Mouse (Mus musculus) midbrain, embryonic 11.5 days (tissue): ENCODE results near the gene Clec2d. TPM values are rescaled to one million over a fixed set of nuclear protein-coding genes. Genes with fewer than 3 reads are reported as not detected.
A peak's percentile ranks its signal among the peaks of the same experiment; 100 is the strongest.

Source experiments
- ATAC-seq: fragments of 200-750 bp; cut with Nextera tagmentation; 2 replicates; pipeline ENCODE4 v1.8.0; 2017; ENCODE audit warnings: moderate TSS enrichment, moderate library complexity; ENCODE audit not compliant: low FRiP score
- DNase-seq: peaks from one replicate; pipeline ENCODE4 v3.0.0; 2015; ENCODE audit warnings: low spot score; ENCODE audit errors: missing footprints
- H3K27ac ChIP-seq: fragments of 300-500 bp; sonication (generic); 2 replicates; pipeline ENCODE4 v1.5.1; 2014; ENCODE audit warnings: low read depth, low read length
- H3K27me3 ChIP-seq: fragments of 300-500 bp; sonication (generic); 2 replicates; pipeline ENCODE4 v1.6.1; 2014; ENCODE audit warnings: mild to moderate bottlenecking, low read length, moderate library complexity, mixed read lengths; ENCODE audit not compliant: control insufficient read depth, insufficient read depth
- H3K36me3 ChIP-seq: fragments of 300-500 bp; sonication (generic); 2 replicates; pipeline ENCODE4 v1.6.1; 2014; ENCODE audit warnings: mild to moderate bottlenecking, low read length, moderate library complexity, mixed read lengths; ENCODE audit not compliant: control insufficient read depth, insufficient read depth
- H3K4me1 ChIP-seq: fragments of 300-500 bp; sonication (generic); 2 replicates; pipeline ENCODE4 v1.6.1; 2014; ENCODE audit warnings: low read length; ENCODE audit not compliant: control insufficient read depth, insufficient read depth
- H3K4me2 ChIP-seq: fragments of 300-500 bp; sonication (generic); 2 replicates; pipeline ENCODE4 v1.6.1; 2014; ENCODE audit warnings: mild to moderate bottlenecking, moderate library complexity
- H3K4me3 ChIP-seq: fragments of 300-500 bp; sonication (generic); 2 replicates; pipeline ENCODE4 v1.5.1; 2014; ENCODE audit warnings: low read depth, low read length
- H3K9ac ChIP-seq: fragments of 300-500 bp; sonication (generic); 2 replicates; pipeline ENCODE4 v1.6.1; 2014; ENCODE audit warnings: low read length
- H3K9me3 ChIP-seq: fragments of 300-500 bp; sonication (generic); 2 replicates; pipeline ENCODE4 v1.6.1; 2016; ENCODE audit warnings: low read length; ENCODE audit not compliant: control insufficient read depth
- WGBS: fragments of 180-500 bp; shearing (Covaris S2); extraction: QIAGEN DNeasy Blood & Tissue Kit; methylation state at CpG from one replicate; pipeline ENCODE4 v1.1.7; 2014; 5-methylcytosine and 5-hydroxymethylcytosine counted together
- polyA plus RNA-seq: library from polyadenylated mRNA; unstranded; fragments of >200 nt; fragmentation: Nextera tagmentation; extraction: Ambion mirVana; gene quantifications from 2 replicates; pipeline ENCODE4 v1.2.1, GENCODE M21; 2014

The Clec2d gene
- polyA plus RNA-seq, result not detected in 2 replicates

DNA sequence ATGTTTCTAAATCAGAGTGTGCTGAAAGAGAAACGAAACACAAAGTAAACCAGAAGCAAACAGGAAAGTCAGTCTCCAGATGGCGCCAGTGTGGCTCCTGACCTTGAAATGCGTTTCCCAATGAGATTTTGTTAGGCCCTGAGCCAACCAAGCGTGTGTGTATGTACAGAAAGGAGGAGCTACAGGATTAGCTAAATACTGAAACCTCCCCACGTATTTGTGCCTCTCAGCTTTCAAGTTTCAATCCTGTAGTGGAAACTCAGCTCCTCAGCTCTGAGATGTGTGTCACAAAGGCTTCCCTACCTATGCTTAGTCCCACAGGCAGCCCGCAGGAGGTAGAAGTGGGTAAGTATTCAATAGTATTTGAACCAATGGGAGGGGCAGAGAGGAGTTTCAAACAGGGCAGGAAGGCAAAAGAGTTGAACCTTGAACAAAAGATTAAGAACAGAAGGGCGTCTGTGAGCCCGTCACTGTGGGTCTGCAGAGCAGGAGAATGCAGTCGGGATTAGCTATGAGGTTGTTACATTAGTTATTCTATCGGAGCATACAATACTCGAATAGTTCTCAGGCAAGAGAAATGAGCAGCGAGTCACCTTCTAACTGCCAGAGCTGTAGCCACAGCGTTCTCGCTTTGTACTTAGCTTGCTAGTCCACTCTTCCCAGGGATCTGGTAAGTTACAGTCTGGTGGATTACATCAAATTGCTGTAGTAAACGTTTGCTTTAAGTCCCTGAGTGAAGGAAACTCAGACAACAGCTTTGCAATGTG, at the start of gene Clec2d:
Clec2d (plus strand) TSS at position 213 of the 767 bp plus-strand sequence.
- Histone ChIP-seq H3K9me3 (no peaks in the 10 kb centered on the region), H3K9ac (peak within 1 kb of the TSS; percentile 62), H3K4me1 (peaks cover 3% of the 10 kb centered on the region; the same call in 1 of the 2 replicates), H3K27me3 (no peaks in the 10 kb centered on the region), H3K27ac (peak within 1 kb of the TSS; percentile 66), H3K4me2 (peak within 1 kb of the TSS; percentile 33), H3K36me3 (no peaks in the 10 kb centered on the region), H3K4me3 (peak within 1 kb of the TSS; percentile 21)
- ATAC-seq (peak; percentile 91), DNase-seq (peak; percentile 97)
- WGBS, result 2% methylated on average over 15 of the region's 15 CpGs

DNA sequence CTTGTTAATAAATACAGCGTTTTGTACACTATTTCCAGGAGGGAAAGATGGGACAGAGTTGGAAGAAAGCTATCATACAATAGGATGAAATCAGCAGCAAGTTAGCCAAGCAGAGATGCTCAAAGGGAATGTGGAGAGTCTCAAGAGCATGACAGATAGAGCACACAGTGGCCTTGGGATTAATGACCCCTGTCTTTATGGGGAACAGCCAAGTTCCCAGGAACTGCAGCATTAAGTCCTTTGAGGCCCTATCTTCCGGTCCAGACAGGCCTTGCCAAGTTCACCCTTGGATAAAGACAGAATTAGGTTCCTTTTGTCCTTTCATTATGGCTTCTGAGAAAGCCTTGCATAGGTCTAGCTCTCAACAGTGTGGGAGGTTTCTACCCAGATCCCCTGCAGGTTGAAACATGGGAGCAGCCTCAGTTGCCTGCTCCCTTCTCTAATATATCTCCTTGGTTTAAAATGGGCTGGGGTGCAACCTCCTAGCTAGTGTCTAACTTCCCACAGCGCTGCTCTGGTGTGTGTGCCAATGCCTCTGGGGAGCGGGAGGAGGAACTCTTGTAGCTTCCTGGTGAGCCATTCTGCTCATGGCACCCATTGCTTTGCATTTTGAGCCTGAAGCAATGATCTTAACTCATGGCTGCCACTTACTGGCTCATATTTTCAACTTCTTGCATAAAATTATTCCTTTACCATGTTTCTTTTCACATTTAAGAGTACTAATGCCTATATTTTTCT, 47.6 kb upstream of the Clec2d start:
- Histone ChIP-seq H3K9ac (no peak overlapping the region), H3K4me3 (no peak overlapping the region), H3K4me1 (no peaks in the 10 kb centered on the region), H3K36me3 (no peaks in the 10 kb centered on the region), H3K27ac (no peak overlapping the region), H3K4me2 (no peak overlapping the region), H3K9me3 (no peaks in the 10 kb centered on the region), H3K27me3 (no peaks in the 10 kb centered on the region)
- WGBS, result 81% methylated on average over 4 of the region's 4 CpGs
- DNase-seq (no peak), ATAC-seq (no peak)

DNA sequence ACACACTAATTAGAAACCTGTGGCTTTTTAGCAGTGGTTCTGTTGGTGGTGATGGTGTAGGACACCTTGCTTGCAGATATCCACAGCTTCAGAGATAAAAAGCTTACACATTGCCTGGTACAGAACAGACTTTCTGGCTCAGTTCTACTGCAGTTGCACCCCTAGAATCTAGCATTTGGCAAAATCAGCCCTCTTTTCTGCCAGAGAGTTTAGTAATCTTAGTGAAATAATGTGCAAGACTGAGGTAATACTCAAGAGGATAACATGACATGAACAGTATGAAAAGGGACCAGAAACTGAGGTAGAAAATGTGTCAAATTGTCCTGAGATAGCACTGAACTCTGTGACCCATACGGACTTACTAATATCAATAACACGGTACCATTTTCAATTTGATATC, 33.6 kb upstream of the Clec2d start:
- H3K4me1 ChIP-seq, result no peaks in the 10 kb centered on the region
- ATAC-seq (no peak), DNase-seq (no peak)
- H3K4me3 ChIP-seq, result no peak overlapping the region
- no peaks in the 10 kb centered on the region for H3K9me3 ChIP-seq
- H3K9ac ChIP-seq, result no peak overlapping the region
- H3K36me3 ChIP-seq, result no peaks in the 10 kb centered on the region
- 95% methylated on average over 2 of the region's 2 CpGs for WGBS
- no peak overlapping the region for H3K4me2 ChIP-seq
- no peaks in the 10 kb centered on the region for H3K27me3 ChIP-seq
- H3K27ac ChIP-seq, result no peak overlapping the region

DNA sequence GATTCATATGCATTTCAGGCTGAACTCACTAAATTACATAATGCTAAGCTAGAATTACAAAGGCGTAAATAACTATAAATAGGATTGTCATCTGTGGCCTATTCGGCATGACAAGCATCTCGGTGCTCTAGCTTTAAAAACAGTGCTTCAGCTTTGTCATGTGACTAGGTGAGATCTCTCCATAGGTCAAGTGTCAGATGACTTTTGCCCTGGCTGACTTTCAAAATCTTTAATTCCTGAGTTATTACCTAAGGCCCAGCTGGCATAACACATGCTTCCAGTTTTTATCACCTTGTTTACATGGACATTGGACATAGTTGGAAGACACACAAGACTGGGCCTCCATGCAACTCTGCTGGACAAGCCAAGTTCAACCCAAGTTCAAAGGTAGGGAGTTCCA, 20.3 kb upstream of the Clec2d start:
- H3K36me3 ChIP-seq, result no peaks in the 10 kb centered on the region
- no peak for DNase-seq
- no peaks in the 10 kb centered on the region for H3K4me1 ChIP-seq
- no peak overlapping the region for H3K4me3 ChIP-seq
- H3K9ac ChIP-seq, result no peak overlapping the region
- H3K4me2 ChIP-seq, result no peak overlapping the region
- H3K9me3 ChIP-seq, result no peaks in the 10 kb centered on the region
- WGBS, result 91% methylated on average over 3 of the region's 3 CpGs
- H3K27ac ChIP-seq, result no peak overlapping the region
- no peak for ATAC-seq
- no peaks in the 10 kb centered on the region for H3K27me3 ChIP-seq

DNA sequence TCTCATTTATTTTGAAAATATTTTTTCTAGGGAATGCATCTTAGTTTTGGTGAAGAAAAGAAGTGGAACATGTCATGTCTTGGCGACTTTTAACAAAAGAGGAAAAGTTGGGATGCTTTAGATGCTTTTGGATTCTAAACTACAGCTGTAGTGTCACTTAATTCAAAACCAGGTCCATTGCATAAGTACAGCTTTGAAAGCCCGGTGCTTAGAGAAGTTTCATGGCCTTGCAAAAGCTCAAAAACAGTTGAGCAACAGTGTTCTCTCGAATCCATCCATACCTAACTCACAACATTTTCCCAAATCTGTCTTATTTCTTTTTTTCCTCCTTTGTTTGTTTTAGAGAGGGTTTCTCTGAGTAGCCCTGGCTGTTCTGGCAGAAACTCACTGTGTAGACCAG, 19.3 kb upstream of the Clec2d start:
- peak; percentile 21 for DNase-seq
- H3K4me1 ChIP-seq, result no peaks in the 10 kb centered on the region
- WGBS, result 92% methylated on average over 3 of the region's 3 CpGs

DNA sequence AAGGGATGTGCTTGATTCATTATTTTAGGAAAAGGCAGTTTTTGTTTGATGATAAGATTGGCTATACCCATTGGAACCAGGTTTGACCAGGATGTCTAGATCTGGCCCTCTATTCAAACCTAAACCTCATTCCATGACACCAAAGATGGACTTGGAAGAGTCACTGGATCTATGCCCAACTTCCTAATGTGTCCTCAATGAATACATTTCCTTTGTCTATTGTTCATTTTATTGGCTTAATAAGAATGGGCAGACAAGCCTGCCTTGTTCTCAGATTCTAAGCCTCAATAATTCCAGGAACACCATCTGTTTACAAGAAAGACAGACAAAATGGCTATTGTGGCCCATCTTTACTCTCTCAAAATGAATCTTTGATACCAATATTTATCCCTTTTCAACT, 18.5 kb upstream of the Clec2d start:
- Histone ChIP-seq H3K4me1 (no peaks in the 10 kb centered on the region), H3K27ac (no peak overlapping the region), H3K4me3 (no peak overlapping the region), H3K4me2 (no peak overlapping the region), H3K9ac (no peak overlapping the region), H3K9me3 (no peaks in the 10 kb centered on the region), H3K27me3 (no peaks in the 10 kb centered on the region), H3K36me3 (no peaks in the 10 kb centered on the region)
- ATAC-seq (no peak), DNase-seq (no peak)

More for the DNA sequence above, 19.3 kb upstream of the Clec2d start:
- H3K4me3 ChIP-seq, result no peak overlapping the region
- ATAC-seq, result no peak
- H3K4me2 ChIP-seq, result no peak overlapping the region
- H3K9me3 ChIP-seq, result no peaks in the 10 kb centered on the region
- no peak overlapping the region for H3K9ac ChIP-seq
- no peaks in the 10 kb centered on the region for H3K27me3 ChIP-seq
- H3K27ac ChIP-seq, result no peak overlapping the region
- no peaks in the 10 kb centered on the region for H3K36me3 ChIP-seq

DNA sequence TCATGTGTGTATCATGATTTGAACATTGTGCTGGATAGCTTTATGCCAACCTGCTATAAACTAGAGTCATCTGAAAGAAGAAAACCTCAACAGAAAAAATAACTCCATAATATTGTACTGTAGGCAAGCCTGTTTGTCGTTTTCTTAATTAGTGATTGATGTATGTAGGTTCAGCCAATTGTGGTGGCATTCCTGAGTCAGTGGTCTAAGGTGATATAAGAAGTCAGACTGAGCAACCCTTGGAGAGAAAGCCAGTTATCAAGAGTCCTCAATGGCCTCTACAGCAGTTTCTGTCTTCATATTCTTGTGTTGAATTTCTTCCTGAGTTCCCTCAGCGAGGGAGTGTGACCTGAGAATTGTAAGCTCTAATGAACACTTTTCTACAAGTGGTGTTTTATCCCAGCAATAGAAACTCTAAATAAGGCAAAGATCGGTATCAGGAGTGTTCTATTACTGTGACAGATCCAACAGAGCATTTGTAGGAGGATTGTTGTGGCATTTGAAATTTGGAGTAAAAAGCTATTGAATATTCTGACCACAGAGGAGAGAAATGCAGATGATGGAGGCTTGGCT, 17.7 kb upstream of the Clec2d start:
- H3K4me1 ChIP-seq, result no peaks in the 10 kb centered on the region
- no peaks in the 10 kb centered on the region for H3K36me3 ChIP-seq
- no peaks in the 10 kb centered on the region for H3K27me3 ChIP-seq
- no peaks in the 10 kb centered on the region for H3K9me3 ChIP-seq
- ATAC-seq, result no peak
- DNase-seq, result no peak
- no peak overlapping the region for H3K9ac ChIP-seq
- H3K4me2 ChIP-seq, result no peak overlapping the region
- no peak overlapping the region for H3K4me3 ChIP-seq
- H3K27ac ChIP-seq, result no peak overlapping the region
- WGBS, result 83% methylated on average over 3 of the region's 3 CpGs

DNA sequence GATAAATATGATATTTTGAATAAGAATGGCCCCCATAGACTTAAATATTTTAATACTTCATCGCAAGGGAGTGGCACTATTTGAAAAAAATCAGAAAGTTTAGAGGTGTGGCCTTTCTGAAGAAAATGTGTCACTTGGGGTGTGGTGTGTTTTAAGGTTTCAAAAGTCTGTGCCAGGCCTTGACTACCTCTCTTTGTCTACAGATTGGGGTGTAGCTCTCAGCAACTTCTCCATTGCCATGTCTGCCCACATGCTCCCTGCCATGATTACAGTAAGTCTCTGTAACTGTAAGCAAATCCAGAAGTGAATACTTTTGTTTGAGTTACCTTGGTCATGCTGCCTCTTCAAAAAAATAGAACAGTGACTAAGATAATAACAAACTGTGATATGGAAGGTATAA, 16.8 kb upstream of the Clec2d start:
- H3K4me1 ChIP-seq, result no peaks in the 10 kb centered on the region
- H3K9ac ChIP-seq, result no peak overlapping the region
- ATAC-seq (no peak), DNase-seq (no peak)
- H3K36me3 ChIP-seq, result no peaks in the 10 kb centered on the region
- H3K9me3 ChIP-seq, result no peaks in the 10 kb centered on the region
- 92% methylated on average over 1 of the region's 1 CpGs for WGBS
- no peak overlapping the region for H3K27ac ChIP-seq
- H3K4me3 ChIP-seq, result no peak overlapping the region
- no peaks in the 10 kb centered on the region for H3K27me3 ChIP-seq
- no peak overlapping the region for H3K4me2 ChIP-seq

DNA sequence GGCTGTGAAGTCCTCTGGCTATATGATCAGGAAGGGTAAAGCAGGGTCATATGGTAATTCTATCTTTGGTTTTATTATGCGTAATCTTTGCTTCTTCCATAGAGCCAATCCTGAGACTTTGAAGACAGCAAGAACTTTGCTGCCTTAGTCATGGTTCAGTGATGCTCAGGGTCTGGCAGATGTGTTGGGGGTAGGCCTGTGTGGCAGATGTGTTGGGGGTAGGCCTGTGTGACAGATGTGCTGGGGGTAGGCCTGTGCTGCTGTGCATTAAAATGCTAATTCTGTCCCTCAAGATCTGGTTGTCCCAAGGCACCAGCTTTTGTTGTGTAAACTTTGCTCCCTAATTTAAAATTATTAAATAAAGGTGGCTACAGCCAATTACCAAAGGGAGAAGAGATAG, 9.5 kb upstream of the Clec2d start:
- no peak overlapping the region for H3K9ac ChIP-seq
- no peak for ATAC-seq
- no peaks in the 10 kb centered on the region for H3K27me3 ChIP-seq
- H3K4me3 ChIP-seq, result no peak overlapping the region
- H3K4me1 ChIP-seq, result no peaks in the 10 kb centered on the region
- 87% methylated on average over 1 of the region's 1 CpGs for WGBS
- H3K27ac ChIP-seq, result no peak overlapping the region
- no peak for DNase-seq
- no peaks in the 10 kb centered on the region for H3K36me3 ChIP-seq
- H3K9me3 ChIP-seq, result no peaks in the 10 kb centered on the region
- H3K4me2 ChIP-seq, result no peak overlapping the region
